Mouse (Mus musculus) ES-E14 (cell line): ENCODE measurements around the gene BC025920.

Experiments
- CHD2 ChIP-seq: IDR thresholded peaks from 2 replicates; pipeline ENCODE4 v1.6.1; 2014; ENCODE audit warnings: mild to moderate bottlenecking, low read depth, low read length, inconsistent platforms
- MAFK ChIP-seq: IDR thresholded peaks from 2 replicates; pipeline ENCODE4 v1.6.1; 2014; ENCODE audit warnings: mild to moderate bottlenecking, low read depth, low read length, inconsistent platforms; ENCODE audit not compliant: insufficient read depth
- ZC3H11A ChIP-seq: IDR thresholded peaks from 2 replicates; pipeline ENCODE4 v1.6.1; 2012; ENCODE audit warnings: low read depth, mild to moderate bottlenecking, inconsistent platforms, low read length, borderline replicate concordance

GRCm38 (mm10) chr10:81598342-81598741, 7.7 kb upstream of the BC025920 start:
- TF ChIP-seq ZC3H11A (no peak), MAFK (no peak), CHD2 (no peak)
